Mouse (Mus musculus) hindbrain, embryonic 14.5 days (tissue): ENCODE results near the gene Gprc5d. TPM values are rescaled to one million over a fixed set of nuclear protein-coding genes. Genes with fewer than 3 reads are reported as not detected.
A peak's percentile ranks its signal among the peaks of the same experiment; 100 is the strongest.

Source experiments
- ATAC-seq: fragments of 200-750 bp; cut with Nextera tagmentation; 2 replicates; pipeline ENCODE4 v1.8.0; 2017; ENCODE audit warnings: moderate number of reproducible peaks, mild to moderate bottlenecking, moderate TSS enrichment, moderate library complexity; ENCODE audit not compliant: low FRiP score
- DNase-seq: peaks from one replicate; pipeline ENCODE4 v3.0.0-alpha.2; 2015; ENCODE audit warnings: low spot score
- H3K27ac ChIP-seq: fragments of 300-500 bp; sonication (generic); 2 replicates; pipeline ENCODE4 v1.5.1; 2014; ENCODE audit warnings: mild to moderate bottlenecking, moderate library complexity
- H3K27me3 ChIP-seq: fragments of 300-500 bp; sonication (generic); 2 replicates; pipeline ENCODE4 v1.6.1; 2014; ENCODE audit warnings: mild to moderate bottlenecking, low read length, mixed read lengths; ENCODE audit not compliant: control insufficient read depth, insufficient read depth
- H3K36me3 ChIP-seq: fragments of 300-500 bp; sonication (generic); replicated peaks from 2 replicates; pipeline ENCODE4 v1.6.1; 2014; ENCODE audit not compliant: control insufficient read depth, insufficient read depth
- H3K4me1 ChIP-seq: fragments of 300-500 bp; sonication (generic); replicated peaks from 2 replicates; pipeline ENCODE4 v1.6.1; 2014; ENCODE audit warnings: antibody characterized with exemption, low read length, mixed read lengths; ENCODE audit not compliant: control insufficient read depth, insufficient read depth
- H3K4me2 ChIP-seq: fragments of 300-500 bp; sonication (generic); replicated peaks from 2 replicates; pipeline ENCODE4 v1.6.1; 2014; ENCODE audit warnings: mild to moderate bottlenecking, moderate library complexity
- H3K4me3 ChIP-seq: fragments of 300-500 bp; sonication (generic); replicated peaks from 2 replicates; pipeline ENCODE4 v1.5.1; 2014; ENCODE audit warnings: mild to moderate bottlenecking, low read length
- H3K9ac ChIP-seq: fragments of 300-500 bp; sonication (generic); 2 replicates; pipeline ENCODE4 v1.6.1; 2014
- H3K9me3 ChIP-seq: fragments of 300-500 bp; sonication (generic); 2 replicates; pipeline ENCODE4 v1.6.1; 2016; ENCODE audit warnings: low read length; ENCODE audit not compliant: control insufficient read depth
- WGBS: fragments of 180-500 bp; shearing (Covaris S2); extraction: QIAGEN DNeasy Blood & Tissue Kit; methylation state at CpG from one replicate; pipeline ENCODE4 v1.1.7; 2014; 5-methylcytosine and 5-hydroxymethylcytosine counted together
- polyA plus RNA-seq: library from polyadenylated mRNA; unstranded; fragments of >200 nt; fragmentation: Nextera tagmentation; extraction: Ambion mirVana; gene quantifications from 2 replicates; pipeline ENCODE4 v1.2.1, GENCODE M21; 2014

The Gprc5d gene
- polyA plus RNA-seq, 1 experiment from 2014 or later: not detected

GRCm38 (mm10) chr6:135156597-135156996 lies 38.5 kb upstream of the Gprc5d start:
- Histone ChIP-seq H3K27ac (no peak overlapping the region), H3K4me2 (no peak overlapping the region), H3K9me3 (no peaks in the 10 kb centered on the region), H3K4me3 (no peak overlapping the region), H3K9ac (no peak overlapping the region), H3K4me1 (no peaks in the 10 kb centered on the region), H3K36me3 (no peaks in the 10 kb centered on the region), H3K27me3 (no peaks in the 10 kb centered on the region)
- WGBS: 86% methylated on average over 8 of the region's 8 CpGs
- DNase-seq: no peak
- no peak for ATAC-seq

DNA sequence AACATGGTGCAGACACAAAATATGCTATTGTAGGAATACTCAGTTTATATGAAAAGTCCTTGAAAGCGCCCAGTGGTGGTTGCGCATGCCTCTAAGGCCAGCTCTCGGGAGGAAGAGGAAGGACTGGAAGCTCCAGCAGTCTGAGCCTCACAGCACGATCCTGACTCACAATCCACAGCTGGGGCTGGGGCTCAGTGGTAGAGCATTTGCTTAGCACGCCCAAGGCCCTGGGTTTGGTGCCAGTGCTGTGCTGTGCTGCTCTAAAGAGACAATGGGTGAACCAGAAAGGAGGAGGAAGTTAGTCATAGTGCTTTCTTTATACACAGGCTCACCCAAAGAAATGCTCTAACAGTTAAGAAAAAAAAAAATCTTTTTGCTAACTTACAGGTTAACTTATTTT lies 35.6 kb upstream of the Gprc5d start:
- H3K4me2 ChIP-seq: no peak overlapping the region
- H3K27ac ChIP-seq: no peak overlapping the region
- H3K4me3 ChIP-seq: no peak overlapping the region
- ATAC-seq (no peak), DNase-seq (no peak)
- H3K36me3 ChIP-seq: no peaks in the 10 kb centered on the region
- no peaks in the 10 kb centered on the region for H3K4me1 ChIP-seq
- H3K27me3 ChIP-seq: no peaks in the 10 kb centered on the region
- no peak overlapping the region for H3K9ac ChIP-seq
- 88% methylated on average over 5 of the region's 5 CpGs for WGBS
- H3K9me3 ChIP-seq: no peaks in the 10 kb centered on the region

GRCm38 (mm10) chr6:135150311-135150710 lies 32.2 kb upstream of the Gprc5d start:
- WGBS: 31% methylated on average over 5 of the region's 5 CpGs
- no peak overlapping the region for H3K27ac ChIP-seq
- no peak for ATAC-seq
- H3K4me1 ChIP-seq: no peaks in the 10 kb centered on the region
- DNase-seq: peak; percentile 42
- H3K4me3 ChIP-seq: no peak overlapping the region
- no peak overlapping the region for H3K4me2 ChIP-seq
- H3K36me3 ChIP-seq: no peaks in the 10 kb centered on the region
- no peaks in the 10 kb centered on the region for H3K27me3 ChIP-seq
- no peaks in the 10 kb centered on the region for H3K9me3 ChIP-seq
- H3K9ac ChIP-seq: no peak overlapping the region

- Histone ChIP-seq H3K4me3 (no peak overlapping the region), H3K27me3 (no peaks in the 10 kb centered on the region), H3K9ac (no peak overlapping the region), H3K4me2 (no peak overlapping the region), H3K36me3 (no peaks in the 10 kb centered on the region), H3K27ac (no peak overlapping the region), H3K4me1 (no peaks in the 10 kb centered on the region), H3K9me3 (no peaks in the 10 kb centered on the region)
- 93% methylated on average over 4 of the region's 4 CpGs for WGBS
- ATAC-seq (no peak), DNase-seq (no peak)
These were observed 31.6 kb upstream of the Gprc5d start for GRCm38 (mm10) chr6:135149722-135150121.

- H3K27ac ChIP-seq: no peak overlapping the region
- no peaks in the 10 kb centered on the region for H3K36me3 ChIP-seq
- no peak for ATAC-seq
- no peaks in the 10 kb centered on the region for H3K4me1 ChIP-seq
- DNase-seq: no peak
- WGBS: 74% methylated on average over 4 of the region's 4 CpGs
- H3K9me3 ChIP-seq: no peaks in the 10 kb centered on the region
- no peak overlapping the region for H3K4me2 ChIP-seq
- no peak overlapping the region for H3K9ac ChIP-seq
- H3K4me3 ChIP-seq: no peak overlapping the region
- no peaks in the 10 kb centered on the region for H3K27me3 ChIP-seq
These were observed 31.1 kb upstream of the Gprc5d start for GRCm38 (mm10) chr6:135149175-135149574.

DNA sequence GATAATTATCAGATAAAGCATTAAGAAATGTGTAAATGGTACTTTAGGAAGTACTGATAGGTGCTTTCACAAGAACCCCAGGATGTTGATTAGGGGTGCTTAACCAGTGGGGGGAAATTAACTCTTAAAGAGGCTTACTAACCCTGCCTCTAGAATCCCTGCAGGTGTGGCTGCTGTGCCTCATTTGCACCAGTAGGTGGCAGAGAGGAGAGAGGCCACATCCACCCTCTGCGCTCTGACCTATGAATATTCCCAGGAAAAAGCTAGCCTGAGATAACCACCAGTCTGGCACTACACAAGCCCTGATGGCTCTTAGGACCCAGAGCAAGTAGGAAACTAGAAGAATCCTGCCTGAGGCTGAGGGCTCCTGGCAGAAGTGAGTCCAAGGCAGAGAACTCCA lies 30.4 kb upstream of the Gprc5d start:
- no peaks in the 10 kb centered on the region for H3K4me1 ChIP-seq
- no peak overlapping the region for H3K9ac ChIP-seq
- no peak overlapping the region for H3K27ac ChIP-seq
- WGBS: 35% methylated on average over 1 of the region's 1 CpGs
- no peak overlapping the region for H3K4me3 ChIP-seq
- ATAC-seq (no peak), DNase-seq (no peak)
- no peak overlapping the region for H3K4me2 ChIP-seq
- no peaks in the 10 kb centered on the region for H3K9me3 ChIP-seq
- no peaks in the 10 kb centered on the region for H3K36me3 ChIP-seq
- H3K27me3 ChIP-seq: no peaks in the 10 kb centered on the region

- Histone ChIP-seq H3K9ac (no peak overlapping the region), H3K27ac (no peak overlapping the region), H3K9me3 (no peaks in the 10 kb centered on the region), H3K36me3 (no peaks in the 10 kb centered on the region), H3K4me3 (no peak overlapping the region), H3K4me1 (no peaks in the 10 kb centered on the region), H3K4me2 (no peak overlapping the region), H3K27me3 (no peaks in the 10 kb centered on the region)
- 93% methylated on average over 5 of the region's 5 CpGs for WGBS
- ATAC-seq (no peak), DNase-seq (no peak)
These were observed 27.9 kb upstream of the Gprc5d start for GRCm38 (mm10) chr6:135145976-135146375.

DNA sequence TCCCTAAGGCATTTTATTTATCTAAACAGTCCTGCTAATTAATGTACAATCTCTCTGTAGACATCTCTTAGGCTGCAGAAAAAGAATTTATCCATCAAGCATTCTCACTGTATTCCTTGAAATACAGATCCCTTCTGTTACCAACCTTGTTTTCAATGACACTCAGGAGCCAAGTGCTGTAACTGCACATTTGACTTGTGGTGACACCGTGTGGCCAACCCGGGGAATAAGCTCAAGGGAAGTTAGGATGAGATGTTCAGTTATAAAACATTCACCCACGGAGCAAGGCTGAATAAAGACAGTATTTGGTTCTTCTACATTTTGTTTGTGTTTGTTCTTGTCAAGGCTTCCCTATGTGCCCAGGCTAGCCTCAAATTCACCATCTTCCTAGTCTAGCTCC lies 26.4 kb upstream of the Gprc5d start:
- Histone ChIP-seq H3K9ac (no peak overlapping the region), H3K36me3 (no peaks in the 10 kb centered on the region), H3K4me1 (no peaks in the 10 kb centered on the region), H3K4me3 (no peak overlapping the region), H3K9me3 (no peaks in the 10 kb centered on the region), H3K27me3 (no peaks in the 10 kb centered on the region), H3K27ac (no peak overlapping the region), H3K4me2 (no peak overlapping the region)
- peak; percentile 75 for DNase-seq
- ATAC-seq: no peak; the same call in 1 of the 2 replicates
- WGBS: 4% methylated on average over 3 of the region's 3 CpGs

- Histone ChIP-seq H3K9ac (no peak overlapping the region), H3K4me3 (no peak overlapping the region), H3K9me3 (no peaks in the 10 kb centered on the region), H3K27me3 (no peaks in the 10 kb centered on the region), H3K27ac (no peak overlapping the region), H3K4me2 (no peak overlapping the region), H3K36me3 (no peaks in the 10 kb centered on the region), H3K4me1 (no peaks in the 10 kb centered on the region)
- WGBS: 98% methylated on average over 5 of the region's 5 CpGs
- DNase-seq (no peak), ATAC-seq (no peak)
These were observed 25.1 kb upstream of the Gprc5d start for GRCm38 (mm10) chr6:135143151-135143550.

- no peak for ATAC-seq
- Histone ChIP-seq H3K9me3 (no peaks in the 10 kb centered on the region), H3K36me3 (no peaks in the 10 kb centered on the region), H3K9ac (no peak overlapping the region), H3K4me3 (no peak overlapping the region), H3K27me3 (no peaks in the 10 kb centered on the region), H3K4me2 (no peak overlapping the region), H3K27ac (no peak overlapping the region), H3K4me1 (no peaks in the 10 kb centered on the region)
- WGBS: 70% methylated on average over 16 of the region's 16 CpGs
- no peak for DNase-seq
These were observed 23.5 kb upstream of the Gprc5d start for GRCm38 (mm10) chr6:135141451-135142147.
